9 mouse cellular contexts compared by ENCODE assay signal in genomic region chr13:51566371-51567077, GRCm38 (mm10). TPM values are rescaled to one million over a fixed set of nuclear protein-coding genes. Genes with fewer than 3 reads are reported as not detected.
DNase-seq lines count a peak whose midpoint lies in the region; ATAC-seq lines count a peak whose summit lies in the region.
"Had no signal": no experiment of that assay in that cellular context is flagged by ENCODE, and none has a peak within 500 bp of the region (broad histone marks: within the 10 kb centered on the region; RNA-seq: fewer than 3 reads in every experiment).

No protein-coding gene starts in this region.

- no peaks in the 10 kb centered on the region for H3K36me3 ChIP-seq in heart, embryonic 10.5 days
- 0 out of 2 replicates have a peak, but pooled peaks cover 3% of the 10 kb centered on the region for H3K36me3 ChIP-seq in hindbrain, embryonic 10.5 days
- no peaks in the 10 kb centered on the region for H3K36me3 ChIP-seq in midbrain, embryonic 13.5 days

- ATAC-seq in midbrain, embryonic 13.5 days, result no peak
- no peak for ATAC-seq in monocyte, adult 5-6 weeks (replicated peaks; ENCODE audit: insufficient number of reproducible peaks, low FRiP score, low TSS enrichment, poor library complexity, severe bottlenecking)

- H3K4me1 ChIP-seq in heart, embryonic 10.5 days, result peaks cover 31% of the 10 kb centered on the region
- peaks cover 54% of the 10 kb centered on the region for H3K4me1 ChIP-seq in hindbrain, embryonic 10.5 days (replicated peaks)
- H3K4me1 ChIP-seq in midbrain, embryonic 13.5 days (replicated peaks), result peaks cover 52% of the 10 kb centered on the region

- H3K9me3 ChIP-seq in heart, embryonic 10.5 days, result no peaks in the 10 kb centered on the region
- H3K9me3 ChIP-seq in hindbrain, embryonic 10.5 days, result no peaks in the 10 kb centered on the region
- H3K9me3 ChIP-seq in midbrain, embryonic 13.5 days, result no peaks in the 10 kb centered on the region

- peak overlapping the region; percentile 94 for H3K4me2 ChIP-seq in midbrain, embryonic 13.5 days (replicated peaks)

- H3K9ac ChIP-seq in midbrain, embryonic 13.5 days (replicated peaks), result peak overlapping the region; percentile 76

- 8% methylated on average over 22 of the region's 22 CpGs for WGBS in heart, embryonic 10.5 days
- WGBS in hindbrain, embryonic 10.5 days, result 5% methylated on average over 22 of the region's 22 CpGs
- 5% methylated on average over 21 of the region's 22 CpGs for WGBS in midbrain, embryonic 13.5 days

- peaks cover 72% of the 10 kb centered on the region for H3K27me3 ChIP-seq in heart, embryonic 10.5 days (ENCODE audit: insufficient read depth, poor library complexity, severe bottlenecking)
- peaks cover 67% of the 10 kb centered on the region for H3K27me3 ChIP-seq in hindbrain, embryonic 10.5 days (ENCODE audit: insufficient read depth, poor library complexity, severe bottlenecking)
- H3K27me3 ChIP-seq in midbrain, embryonic 13.5 days, result peaks cover 36% of the 10 kb centered on the region
- H3K27me3 ChIP-seq: CH12.LX had no signal

- no peak for DNase-seq in heart, embryonic 10.5 days (ENCODE audit: low spot score)
- DNase-seq in heart, postnatal 4 days, result no peak
- DNase-seq in ZHBTc4 (ENCODE audit: low read depth, low spot score), result peak; percentile 28
- peak; percentile 43 for DNase-seq in hindbrain, embryonic 10.5 days (ENCODE audit: low spot score)
- DNase-seq in adrenal gland, postnatal 25 days, result no peak
- no peak for DNase-seq in thymus, postnatal 36 days

- peak overlapping the region; percentile 65 for H3K4me3 ChIP-seq in heart, embryonic 10.5 days
- H3K4me3 ChIP-seq in hindbrain, embryonic 10.5 days, result peak overlapping the region; percentile 72
- H3K4me3 ChIP-seq in midbrain, embryonic 13.5 days (replicated peaks), result peak overlapping the region; percentile 59

- H3K27ac ChIP-seq in heart, embryonic 10.5 days, result peak overlapping the region; percentile 59; the same call in 1 of the 2 replicates
- peak overlapping the region; percentile 81 for H3K27ac ChIP-seq in hindbrain, embryonic 10.5 days
- no peak overlapping the region for H3K27ac ChIP-seq in midbrain, embryonic 13.5 days

RNA-seq across cellular contexts. Expression of gene Shc3, which starts 2.7 kb away (rescaled TPM):
- polyA plus RNA-seq in heart, embryonic 10.5 days (2016; fragmentation: Nextera tagmentation; extraction: Ambion mirVana), result 0.15 and 0.30 TPM in 2 replicates
- total RNA-seq in heart, postnatal 4 days (2021), result 1 to 10 TPM; 3.9 to 4.0 TPM
- polyA plus RNA-seq in hindbrain, embryonic 10.5 days (2016; fragmentation: Nextera tagmentation; extraction: Ambion mirVana), result 1.9 and 3.2 TPM in 2 replicates
- 3.2 and 4.1 TPM in 2 replicates for polyA plus RNA-seq in midbrain, embryonic 13.5 days (2015; fragmentation: Nextera tagmentation; extraction: Ambion mirVana)
- 1.1 and 1.8 TPM in 2 replicates for total RNA-seq in adrenal gland, postnatal 25 days (2021)
- total RNA-seq in monocyte, adult 5-6 weeks (2017), result not detected in 3 replicates

Comparison
In these comparisons a context has a peak if more than half of its experiments do, and no peak if none do; other contexts are left out.
1. DNase-seq: peak in ZHBTc4 (single experiment) and hindbrain, embryonic 10.5 days (single experiment); none in heart, embryonic 10.5 days (single experiment), heart, postnatal 4 days (single experiment), adrenal gland, postnatal 25 days (single experiment) and thymus, postnatal 36 days (0 of 2).
2. Peak in every context shown above with its lines, with median percentiles within 50 percentile points of each other: H3K4me3 ChIP-seq.